Mouse (Mus musculus): ENCODE data around the gene Tmem235. TPM values are rescaled to one million over a fixed set of nuclear protein-coding genes. Genes with fewer than 3 reads are reported as not detected.

The Tmem235 gene
- polyA plus RNA-seq, 1 experiment = 0.05 TPM

- TF ChIP-seq MYOG (IDR thresholded peaks at IDR 0.05; ENCODE audit: control insufficient read depth, extremely low read depth, insufficient read length) (no peak), MYOD1 (IDR thresholded peaks at IDR 0.05; ENCODE audit: control insufficient read depth, insufficient read length, low read depth) (no peak), CTCF (IDR thresholded peaks at IDR 0.05; ENCODE audit: control insufficient read depth, insufficient read depth, insufficient read length) (no peak), FOSL1 (IDR thresholded peaks at IDR 0.05; ENCODE audit: insufficient read depth, low read length, poor library complexity, severe bottlenecking) (no peak), USF1 (IDR thresholded peaks at IDR 0.05; ENCODE audit: low read depth) (no peak), MAX (IDR thresholded peaks at IDR 0.05) (no peak), CEBPB (IDR thresholded peaks at IDR 0.05; ENCODE audit: low read depth) (no peak)
- H3K27me3 ChIP-seq (ENCODE audit: control insufficient read depth, insufficient read depth, insufficient read length) = no peaks in the 10 kb centered on the region
- H3K79me3 ChIP-seq (ENCODE audit: low read depth) = no peaks in the 10 kb centered on the region
- no peak overlapping the region for H3ac ChIP-seq (ENCODE audit: control insufficient read depth, insufficient read length, low read depth)
- no peak overlapping the region for H3K4me3 ChIP-seq (ENCODE audit: insufficient read depth, poor library complexity, severe bottlenecking)
- no peaks in the 10 kb centered on the region for H3K79me2 ChIP-seq (ENCODE audit: control insufficient read depth, insufficient read depth)
- no peaks in the 10 kb centered on the region for H3K36me3 ChIP-seq (ENCODE audit: control insufficient read depth, insufficient read depth)
Measured at GRCm38 (mm10) chr11:117871911-117872584, 11.5 kb downstream of the Tmem235 start.

GRCm38 (mm10) chr11:117872861-117873608 lies 12.5 kb downstream of the Tmem235 start, which contains the start of gene Tha1:
Gene Tha1, minus strand, starts transcription at chr11:117873481.
- H3ac ChIP-seq (ENCODE audit: control insufficient read depth, insufficient read length, low read depth) = peak within 1 kb of the TSS; percentile 58
- no peaks in the 10 kb centered on the region for H3K27me3 ChIP-seq (ENCODE audit: control insufficient read depth, insufficient read depth, insufficient read length)
- peak within 1 kb of the TSS; percentile 54 for H3K4me3 ChIP-seq (ENCODE audit: insufficient read depth, poor library complexity, severe bottlenecking)
- TF ChIP-seq MAX (IDR thresholded peaks at IDR 0.05) (peak; percentile 21), CTCF (IDR thresholded peaks at IDR 0.05; ENCODE audit: control insufficient read depth, insufficient read depth, insufficient read length) (no peak)
- no peaks in the 10 kb centered on the region for H3K79me3 ChIP-seq (ENCODE audit: low read depth)
- no peaks in the 10 kb centered on the region for H3K79me2 ChIP-seq (ENCODE audit: control insufficient read depth, insufficient read depth)
- H3K36me3 ChIP-seq (ENCODE audit: control insufficient read depth, insufficient read depth) = no peaks in the 10 kb centered on the region

- H3K79me3 ChIP-seq (ENCODE audit: low read depth) = no peaks in the 10 kb centered on the region
- H3K27me3 ChIP-seq (ENCODE audit: control insufficient read depth, insufficient read depth, insufficient read length) = no peaks in the 10 kb centered on the region
- no peak overlapping the region for H3K4me3 ChIP-seq (ENCODE audit: insufficient read depth, poor library complexity, severe bottlenecking)
- H3K36me3 ChIP-seq (ENCODE audit: control insufficient read depth, insufficient read depth) = no peaks in the 10 kb centered on the region
- TF ChIP-seq CTCF (IDR thresholded peaks at IDR 0.05; ENCODE audit: control insufficient read depth, insufficient read depth, insufficient read length) (no peak), MAX (IDR thresholded peaks at IDR 0.05) (no peak), USF1 (IDR thresholded peaks at IDR 0.05; ENCODE audit: low read depth) (no peak)
- H3K79me2 ChIP-seq (ENCODE audit: control insufficient read depth, insufficient read depth) = no peaks in the 10 kb centered on the region
- no peak overlapping the region for H3ac ChIP-seq (ENCODE audit: control insufficient read depth, insufficient read length, low read depth)
Measured at GRCm38 (mm10) chr11:117874419-117874818, 13.9 kb downstream of the Tmem235 start.

- TF ChIP-seq MYOG (IDR thresholded peaks at IDR 0.05; ENCODE audit: control insufficient read depth, extremely low read depth, insufficient read length) = no peak
- no peak for TF ChIP-seq CEBPB (IDR thresholded peaks at IDR 0.05; ENCODE audit: low read depth)
- no peak for TF ChIP-seq MAX (IDR thresholded peaks at IDR 0.05)
- H3K4me3 ChIP-seq (ENCODE audit: insufficient read depth, poor library complexity, severe bottlenecking) = no peak overlapping the region
- H3K79me2 ChIP-seq (ENCODE audit: control insufficient read depth, insufficient read depth) = no peaks in the 10 kb centered on the region
- no peaks in the 10 kb centered on the region for H3K27me3 ChIP-seq (ENCODE audit: control insufficient read depth, insufficient read depth, insufficient read length)
- no peaks in the 10 kb centered on the region for H3K79me3 ChIP-seq (ENCODE audit: low read depth)
- H3ac ChIP-seq (ENCODE audit: control insufficient read depth, insufficient read length, low read depth) = no peak overlapping the region
- no peaks in the 10 kb centered on the region for H3K36me3 ChIP-seq (ENCODE audit: control insufficient read depth, insufficient read depth)
Measured at GRCm38 (mm10) chr11:117875681-117876080, 15.1 kb downstream of the Tmem235 start.

GRCm38 (mm10) chr11:117877917-117878745 lies 17.6 kb downstream of the Tmem235 start:
- TF ChIP-seq FOSL1 (IDR thresholded peaks at IDR 0.05; ENCODE audit: insufficient read depth, low read length, poor library complexity, severe bottlenecking) = no peak
- H3K79me2 ChIP-seq (ENCODE audit: control insufficient read depth, insufficient read depth) = no peaks in the 10 kb centered on the region
- no peak overlapping the region for H3ac ChIP-seq (ENCODE audit: control insufficient read depth, insufficient read length, low read depth)
- no peaks in the 10 kb centered on the region for H3K27me3 ChIP-seq (ENCODE audit: control insufficient read depth, insufficient read depth, insufficient read length)
- H3K4me3 ChIP-seq (ENCODE audit: insufficient read depth, poor library complexity, severe bottlenecking) = no peak overlapping the region
- H3K79me3 ChIP-seq (ENCODE audit: low read depth) = no peaks in the 10 kb centered on the region
- H3K36me3 ChIP-seq (ENCODE audit: control insufficient read depth, insufficient read depth) = no peaks in the 10 kb centered on the region

- no peaks in the 10 kb centered on the region for H3K27me3 ChIP-seq (ENCODE audit: control insufficient read depth, insufficient read depth, insufficient read length)
- TF ChIP-seq USF1 (IDR thresholded peaks at IDR 0.05; ENCODE audit: low read depth) (no peak), MAX (IDR thresholded peaks at IDR 0.05) (no peak), CEBPB (IDR thresholded peaks at IDR 0.05; ENCODE audit: low read depth) (no peak), FOSL1 (IDR thresholded peaks at IDR 0.05; ENCODE audit: insufficient read depth, low read length, poor library complexity, severe bottlenecking) (no peak), MYOG (IDR thresholded peaks at IDR 0.05; ENCODE audit: control insufficient read depth, extremely low read depth, insufficient read length) (no peak), CTCF (IDR thresholded peaks at IDR 0.05; ENCODE audit: control insufficient read depth, insufficient read depth, insufficient read length) (no peak), MYOD1 (IDR thresholded peaks at IDR 0.05; ENCODE audit: control insufficient read depth, insufficient read length, low read depth) (no peak)
- no peak overlapping the region for H3K4me3 ChIP-seq (ENCODE audit: insufficient read depth, poor library complexity, severe bottlenecking)
- no peaks in the 10 kb centered on the region for H3K79me3 ChIP-seq (ENCODE audit: low read depth)
- H3K36me3 ChIP-seq (ENCODE audit: control insufficient read depth, insufficient read depth) = no peaks in the 10 kb centered on the region
- H3K79me2 ChIP-seq (ENCODE audit: control insufficient read depth, insufficient read depth) = no peaks in the 10 kb centered on the region
- no peak overlapping the region for H3ac ChIP-seq (ENCODE audit: control insufficient read depth, insufficient read length, low read depth)
Measured at GRCm38 (mm10) chr11:117878892-117879291, 18.3 kb downstream of the Tmem235 start.
